Mouse (Mus musculus): ENCODE measurements around the gene Xlr3c.

DNA sequence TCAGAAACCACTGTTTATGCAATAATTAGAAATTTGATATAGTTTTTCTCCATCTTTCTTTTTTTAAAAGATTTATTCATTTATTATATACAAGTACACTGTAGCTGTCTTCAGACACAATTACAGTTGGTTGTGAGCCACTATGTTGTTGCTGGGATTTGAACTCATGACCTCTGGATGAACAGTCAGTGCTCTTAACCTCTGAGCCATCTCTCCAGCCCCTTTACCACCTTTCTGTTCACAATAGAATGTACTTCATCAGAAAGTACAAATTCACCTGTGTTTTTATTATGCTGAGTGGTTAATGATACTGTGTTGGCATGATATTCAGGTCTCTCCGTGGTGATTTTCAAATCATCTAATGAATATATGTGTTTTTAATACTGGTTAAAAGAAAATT is 39.8 kb downstream of the Xlr3c start:
- TF ChIP-seq POLR2A (IDR thresholded peaks at IDR 0.05; ENCODE audit: low read depth, low read length) (no peak), CTCF (IDR thresholded peaks at IDR 0.05; ENCODE audit: borderline replicate concordance, insufficient read depth, low read length) (no peak)
